Mouse (Mus musculus) hindbrain, postnatal 0 days (tissue): Measurements from ENCODE around the gene Wdr45. TPM values are rescaled to one million over a fixed set of nuclear protein-coding genes. Genes with fewer than 3 reads are reported as not detected.
A peak's percentile ranks its signal among the peaks of the same experiment; 100 is the strongest.

Experiments
- ATAC-seq: fragments of 200-750 bp; cut with Nextera tagmentation; 2 replicates; pipeline ENCODE4 v1.8.0; 2017; ENCODE audit warnings: mild to moderate bottlenecking, moderate TSS enrichment, moderate library complexity
- DNase-seq: peaks from one replicate; pipeline ENCODE4 v3.0.0-alpha.2; 2015; ENCODE audit warnings: low spot score
- H3K27ac ChIP-seq: fragments of 300-500 bp; sonication (generic); 2 replicates; pipeline ENCODE4 v1.5.1; 2014; ENCODE audit warnings: mild to moderate bottlenecking
- H3K27me3 ChIP-seq: fragments of 300-500 bp; sonication (generic); 2 replicates; pipeline ENCODE4 v1.6.1; 2014; ENCODE audit warnings: low read length, mixed read lengths; ENCODE audit not compliant: insufficient read depth
- H3K36me3 ChIP-seq: fragments of 300-500 bp; sonication (generic); 2 replicates; pipeline ENCODE4 v1.6.1; 2014; ENCODE audit warnings: low read length, mixed read lengths; ENCODE audit not compliant: insufficient read depth
- H3K4me1 ChIP-seq: fragments of 300-500 bp; sonication (generic); 2 replicates; pipeline ENCODE4 v1.6.1; 2014; ENCODE audit warnings: antibody characterized with exemption, low read length, mixed read lengths; ENCODE audit not compliant: insufficient read depth
- H3K4me2 ChIP-seq: fragments of 300-500 bp; sonication (generic); 2 replicates; pipeline ENCODE4 v1.6.1; 2014; ENCODE audit warnings: low read depth, mild to moderate bottlenecking, low read length, moderate library complexity, mixed read lengths
- H3K4me3 ChIP-seq: fragments of 300-500 bp; sonication (generic); 2 replicates; pipeline ENCODE4 v1.5.1; 2014; ENCODE audit warnings: low read length
- H3K9ac ChIP-seq: fragments of 300-500 bp; sonication (generic); replicated peaks from 2 replicates; pipeline ENCODE4 v1.6.1; 2014; ENCODE audit warnings: mild to moderate bottlenecking, low read length, moderate library complexity, mixed read lengths
- H3K9me3 ChIP-seq: fragments of 300-500 bp; sonication (generic); 2 replicates; pipeline ENCODE4 v1.6.1; 2016; ENCODE audit warnings: low read length, mixed read lengths
- CTCF ChIP-seq: IDR thresholded peaks from 2 replicates; pipeline ENCODE4 v1.5.1; 2016; ENCODE audit warnings: antibody characterized with exemption, control low read depth, low read depth
- WGBS: fragments of 180-500 bp; shearing (Covaris S2); extraction: QIAGEN DNeasy Blood & Tissue Kit; methylation state at CpG from one replicate; pipeline ENCODE4 v1.1.7; 2014; 5-methylcytosine and 5-hydroxymethylcytosine counted together
- polyA plus RNA-seq: library from polyadenylated mRNA; unstranded; fragments of >200 nt; fragmentation: Nextera tagmentation; extraction: Ambion mirVana; gene quantifications from 2 replicates; pipeline ENCODE4 v1.2.1, GENCODE M21; 2015
- total RNA-seq: library from RNA; depleted of rRNA; stranded (reverse); fragments of >200 nt; gene quantifications from 2 replicates; pipeline ENCODE4 v1.2.3, GENCODE M21; 2014

The Wdr45 gene
- total and polyA plus RNA-seq, 2 experiments from 2014 or later: 33.2 to 34.0 TPM

- 29% methylated on average over 22 of the region's 22 CpGs for WGBS
- H3K9me3 ChIP-seq: no peaks in the 10 kb centered on the region
- TF ChIP-seq CTCF: no peak
These were observed 7.6 kb downstream of the Wdr45 start, which contains the start of gene Gm45208 for GRCm38 (mm10) chrX:7721514-7722281. TSS of gene Gm45208 (plus strand) at chrX:7722245.

GRCm38 (mm10) chrX:7722282-7722611, 8.1 kb downstream of the Wdr45 start:
- Histone ChIP-seq H3K4me2 (peak overlapping the region; percentile 68), H3K4me3 (peak overlapping the region; percentile 54), H3K4me1 (0 out of 2 replicates have a peak, but pooled peaks cover 4% of the 10 kb centered on the region), H3K9me3 (no peaks in the 10 kb centered on the region), H3K27me3 (no peaks in the 10 kb centered on the region), H3K36me3 (no peaks in the 10 kb centered on the region), H3K9ac (peak overlapping the region; percentile 57), H3K27ac (peak overlapping the region; percentile 89; the same call in 1 of the 2 replicates)
- ATAC-seq (no peak; the same call in 1 of the 2 replicates), DNase-seq (no peak)
- whole genome bisulfite sequencing: 36% methylated on average over 11 of the region's 11 CpGs
- no peak for TF ChIP-seq CTCF

More at GRCm38 (mm10) chrX:7721514-7722281, 7.6 kb downstream of the Wdr45 start, which contains the start of gene Gm45208:
- H3K4me1 ChIP-seq: 0 out of 2 replicates have a peak, but pooled peaks cover 4% of the 10 kb centered on the region
- peak within 1 kb of the TSS; percentile 57 for H3K9ac ChIP-seq
- DNase-seq: peak; percentile 81
- H3K4me2 ChIP-seq: peak within 1 kb of the TSS; percentile 68
- peak within 1 kb of the TSS; percentile 54 for H3K4me3 ChIP-seq
- ATAC-seq: peak; percentile 92
- no peaks in the 10 kb centered on the region for H3K36me3 ChIP-seq
- H3K27me3 ChIP-seq: no peaks in the 10 kb centered on the region
- peak within 1 kb of the TSS; percentile 89 for H3K27ac ChIP-seq

GRCm38 (mm10) chrX:7722691-7723090, 8.6 kb downstream of the Wdr45 start:
- H3K36me3 ChIP-seq: no peaks in the 10 kb centered on the region
- WGBS: 36% methylated on average over 4 of the region's 4 CpGs
- H3K9ac ChIP-seq: peak overlapping the region; percentile 57
- no peak for TF ChIP-seq CTCF
- H3K9me3 ChIP-seq: no peaks in the 10 kb centered on the region
- H3K4me2 ChIP-seq: peak overlapping the region; percentile 68
- peak overlapping the region; percentile 54 for H3K4me3 ChIP-seq
- no peak overlapping the region for H3K27ac ChIP-seq
- no peak for ATAC-seq
- DNase-seq: no peak
- no peaks in the 10 kb centered on the region for H3K27me3 ChIP-seq
- 0 out of 2 replicates have a peak, but pooled peaks cover 4% of the 10 kb centered on the region for H3K4me1 ChIP-seq

- Histone ChIP-seq H3K4me1 (0 out of 2 replicates have a peak, but pooled peaks cover 4% of the 10 kb centered on the region), H3K9me3 (no peaks in the 10 kb centered on the region)
- 83% methylated on average over 7 of the region's 7 CpGs for WGBS
These were observed 10.0 kb downstream of the Wdr45 start for GRCm38 (mm10) chrX:7724135-7724534.

GRCm38 (mm10) chrX:7725841-7726240, 11.7 kb downstream of the Wdr45 start:
- Histone ChIP-seq H3K4me2 (no peak overlapping the region), H3K36me3 (no peaks in the 10 kb centered on the region), H3K4me3 (no peak overlapping the region), H3K27ac (no peak overlapping the region), H3K9me3 (no peaks in the 10 kb centered on the region), H3K27me3 (no peaks in the 10 kb centered on the region), H3K9ac (no peak overlapping the region), H3K4me1 (0 out of 2 replicates have a peak, but pooled peaks cover 4% of the 10 kb centered on the region)
- no peak for DNase-seq
- TF ChIP-seq CTCF: no peak
- no peak for ATAC-seq
- WGBS: 88% methylated on average over 12 of the region's 12 CpGs

More at GRCm38 (mm10) chrX:7724135-7724534, 10.0 kb downstream of the Wdr45 start:
- no peak overlapping the region for H3K9ac ChIP-seq
- no peak for TF ChIP-seq CTCF
- ATAC-seq (no peak), DNase-seq (no peak)
- H3K36me3 ChIP-seq: no peaks in the 10 kb centered on the region
- no peak overlapping the region for H3K4me3 ChIP-seq
- H3K27me3 ChIP-seq: no peaks in the 10 kb centered on the region
- no peak overlapping the region for H3K27ac ChIP-seq
- H3K4me2 ChIP-seq: no peak overlapping the region

- H3K9ac ChIP-seq: no peak overlapping the region
- no peaks in the 10 kb centered on the region for H3K27me3 ChIP-seq
- DNase-seq (no peak), ATAC-seq (no peak)
- TF ChIP-seq CTCF: no peak
- H3K9me3 ChIP-seq: no peaks in the 10 kb centered on the region
- no peak overlapping the region for H3K4me3 ChIP-seq
- 89% methylated on average over 13 of the region's 13 CpGs for WGBS
- H3K4me1 ChIP-seq: 0 out of 2 replicates have a peak, but pooled peaks cover 4% of the 10 kb centered on the region
- H3K27ac ChIP-seq: no peak overlapping the region
- no peak overlapping the region for H3K4me2 ChIP-seq
- H3K36me3 ChIP-seq: no peaks in the 10 kb centered on the region
These were observed 13.0 kb downstream of the Wdr45 start for GRCm38 (mm10) chrX:7727176-7727575.
